Mouse (Mus musculus): ENCODE data around the gene Vhl. TPM values are rescaled to one million over a fixed set of nuclear protein-coding genes. Genes with fewer than 3 reads are reported as not detected.
A peak's percentile ranks its signal among the peaks of the same experiment; 100 is the strongest.

Gene Vhl
- total and polyA plus RNA-seq, 2 experiments from 2014 or later: 17.2 to 23.5 TPM

DNA sequence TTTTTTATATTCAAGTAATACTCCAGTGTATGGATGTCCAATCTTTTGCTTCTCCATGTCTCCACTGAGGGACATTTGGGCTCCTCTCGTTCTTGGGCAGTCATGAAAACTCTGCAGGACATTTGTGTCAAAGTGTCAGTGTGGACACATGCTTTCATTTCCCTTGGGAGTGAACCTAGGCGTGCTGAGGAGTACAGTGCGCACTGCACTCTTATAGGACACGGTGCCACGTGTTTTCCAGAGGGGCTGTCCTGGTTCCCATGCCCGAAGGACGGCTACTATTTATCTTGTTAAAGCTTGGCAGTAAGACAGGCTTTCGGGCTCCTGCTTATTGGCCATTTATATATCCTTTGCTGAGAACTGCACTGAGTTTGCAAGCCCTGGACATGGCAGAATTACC lies 18.8 kb downstream of the Vhl start:
- no peak overlapping the region for H3K4me2 ChIP-seq (ENCODE audit: low read depth, low read length)
- no peaks in the 10 kb centered on the region for H3K27me3 ChIP-seq (ENCODE audit: control insufficient read depth, insufficient read depth, low read length)
- no peaks in the 10 kb centered on the region for H3K4me1 ChIP-seq (ENCODE audit: control insufficient read depth, insufficient read depth)
- no peak for DNase-seq (ENCODE audit: low spot score)
- no peaks in the 10 kb centered on the region for H3K9me3 ChIP-seq (replicated peaks; ENCODE audit: control insufficient read depth, low read length)
- no peaks in the 10 kb centered on the region for H3K36me3 ChIP-seq (replicated peaks; ENCODE audit: control insufficient read depth, insufficient read depth, low read length)
- TF ChIP-seq EP300 (IDR thresholded peaks at IDR 0.05; ENCODE audit: low read depth): no peak
- no peak for TF ChIP-seq CTCF (IDR thresholded peaks at IDR 0.05; ENCODE audit: low read depth)
- H3K27ac ChIP-seq (ENCODE audit: low read depth): no peak overlapping the region
- no peak overlapping the region for H3K9ac ChIP-seq (replicated peaks; ENCODE audit: low read depth, low read length)
- no peak overlapping the region for H3K4me3 ChIP-seq (ENCODE audit: low read depth, low read length)
- ATAC-seq (ENCODE audit: insufficient read depth, low read depth): no peak
- 67% methylated on average over 8 of the region's 8 CpGs for WGBS

DNA sequence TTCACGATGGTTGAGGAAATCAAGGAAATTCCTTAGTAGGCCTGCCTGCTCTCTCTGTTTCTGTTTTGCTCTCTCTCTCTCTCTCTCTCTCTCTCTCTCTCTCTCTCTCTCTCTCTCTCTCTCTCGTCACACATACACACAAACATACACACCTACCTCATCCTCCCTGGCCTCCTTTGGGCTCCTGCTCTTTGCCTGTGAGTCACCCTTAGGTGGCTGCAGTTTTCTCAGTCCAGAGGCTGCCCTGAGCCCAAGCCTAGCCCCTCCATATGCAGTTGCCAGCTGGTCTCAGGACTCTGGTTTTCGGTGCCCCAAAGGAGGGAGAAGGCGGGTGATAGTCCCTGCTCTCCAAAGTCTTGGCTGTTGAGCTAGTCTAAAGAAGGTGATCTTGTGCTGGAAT lies 19.3 kb downstream of the Vhl start:
- no peak overlapping the region for H3K27ac ChIP-seq (ENCODE audit: low read depth)
- H3K27me3 ChIP-seq (ENCODE audit: control insufficient read depth, insufficient read depth, low read length): no peaks in the 10 kb centered on the region
- DNase-seq (ENCODE audit: low spot score): no peak
- H3K4me2 ChIP-seq (ENCODE audit: low read depth, low read length): no peak overlapping the region
- WGBS: 76% methylated on average over 4 of the region's 4 CpGs
- ATAC-seq (ENCODE audit: insufficient read depth, low read depth): no peak
- H3K4me3 ChIP-seq (ENCODE audit: low read depth, low read length): no peak overlapping the region
- no peak for TF ChIP-seq CTCF (IDR thresholded peaks at IDR 0.05; ENCODE audit: low read depth)
- no peak for TF ChIP-seq EP300 (IDR thresholded peaks at IDR 0.05; ENCODE audit: low read depth)
- no peaks in the 10 kb centered on the region for H3K9me3 ChIP-seq (replicated peaks; ENCODE audit: control insufficient read depth, low read length)
- no peaks in the 10 kb centered on the region for H3K36me3 ChIP-seq (replicated peaks; ENCODE audit: control insufficient read depth, insufficient read depth, low read length)
- no peak overlapping the region for H3K9ac ChIP-seq (replicated peaks; ENCODE audit: low read depth, low read length)
- H3K4me1 ChIP-seq (ENCODE audit: control insufficient read depth, insufficient read depth): no peaks in the 10 kb centered on the region

DNA sequence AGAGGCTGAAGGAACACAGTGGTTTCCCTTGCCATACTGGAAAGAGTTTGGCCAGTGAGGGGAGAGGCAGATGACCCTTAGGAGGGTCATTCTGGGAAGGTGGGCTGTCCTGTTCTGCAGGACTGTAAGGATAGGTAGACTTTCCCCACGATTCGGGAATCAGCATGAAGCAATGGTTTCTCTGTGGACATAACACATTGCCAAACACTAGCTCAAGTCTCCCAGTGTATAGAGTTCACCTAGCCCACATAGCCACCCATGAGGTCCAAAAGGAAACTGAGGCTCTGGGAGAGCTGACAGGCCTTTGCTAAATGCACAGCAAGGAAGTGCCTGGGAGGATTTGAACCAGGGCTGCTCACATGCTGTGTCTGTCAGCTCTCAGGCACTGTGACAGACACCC lies 20.2 kb downstream of the Vhl start:
- H3K9me3 ChIP-seq (replicated peaks; ENCODE audit: control insufficient read depth, low read length): no peaks in the 10 kb centered on the region
- 97% methylated on average over 2 of the region's 2 CpGs for WGBS
- no peak overlapping the region for H3K4me2 ChIP-seq (ENCODE audit: low read depth, low read length)
- no peaks in the 10 kb centered on the region for H3K4me1 ChIP-seq (ENCODE audit: control insufficient read depth, insufficient read depth)
- ATAC-seq (ENCODE audit: insufficient read depth, low read depth): no peak
- no peak for DNase-seq (ENCODE audit: low spot score)
- peak overlapping the region; percentile 83 for H3K27ac ChIP-seq (ENCODE audit: low read depth)
- H3K9ac ChIP-seq (replicated peaks; ENCODE audit: low read depth, low read length): no peak overlapping the region
- H3K27me3 ChIP-seq (ENCODE audit: control insufficient read depth, insufficient read depth, low read length): no peaks in the 10 kb centered on the region
- no peaks in the 10 kb centered on the region for H3K36me3 ChIP-seq (replicated peaks; ENCODE audit: control insufficient read depth, insufficient read depth, low read length)
- no peak overlapping the region for H3K4me3 ChIP-seq (ENCODE audit: low read depth, low read length)
- TF ChIP-seq CTCF (IDR thresholded peaks at IDR 0.05; ENCODE audit: low read depth) (no peak), EP300 (IDR thresholded peaks at IDR 0.05; ENCODE audit: low read depth) (no peak)

DNA sequence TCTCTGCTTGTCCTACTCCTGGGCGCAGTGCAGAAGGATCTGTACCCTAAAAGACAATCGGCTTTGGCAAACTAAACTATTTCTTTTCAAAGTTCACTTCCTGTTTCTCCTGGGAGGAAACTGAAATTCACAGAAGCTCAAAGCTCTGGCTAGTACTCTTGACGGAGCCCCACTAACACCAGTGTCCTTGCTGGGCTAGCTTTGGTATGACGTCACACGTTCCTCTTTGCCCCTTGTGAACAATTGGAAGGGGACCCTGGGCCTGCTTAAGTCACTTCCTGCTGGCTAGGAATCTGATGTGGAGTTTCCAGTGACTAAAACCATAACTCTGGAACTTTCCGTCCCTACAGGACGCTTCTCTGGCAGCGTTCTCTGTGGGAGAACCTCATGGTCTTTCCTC lies 21.0 kb downstream of the Vhl start:
- ATAC-seq (ENCODE audit: insufficient read depth, low read depth) (peak; percentile 64), DNase-seq (ENCODE audit: low spot score) (peak; percentile 74)
- H3K27me3 ChIP-seq (ENCODE audit: control insufficient read depth, insufficient read depth, low read length): no peaks in the 10 kb centered on the region
- H3K27ac ChIP-seq (ENCODE audit: low read depth): peak overlapping the region; percentile 83
- no peak overlapping the region for H3K4me2 ChIP-seq (ENCODE audit: low read depth, low read length)
- H3K9me3 ChIP-seq (replicated peaks; ENCODE audit: control insufficient read depth, low read length): no peaks in the 10 kb centered on the region
- WGBS: 66% methylated on average over 8 of the region's 8 CpGs
- no peak for TF ChIP-seq CTCF (IDR thresholded peaks at IDR 0.05; ENCODE audit: low read depth)
- 0 out of 2 replicates have a peak, but pooled peaks have one; percentile 54 for TF ChIP-seq EP300 (IDR thresholded peaks at IDR 0.05; ENCODE audit: low read depth)
- no peaks in the 10 kb centered on the region for H3K36me3 ChIP-seq (replicated peaks; ENCODE audit: control insufficient read depth, insufficient read depth, low read length)
- H3K4me1 ChIP-seq (ENCODE audit: control insufficient read depth, insufficient read depth): no peaks in the 10 kb centered on the region
- H3K4me3 ChIP-seq (ENCODE audit: low read depth, low read length): no peak overlapping the region
- H3K9ac ChIP-seq (replicated peaks; ENCODE audit: low read depth, low read length): no peak overlapping the region

DNA sequence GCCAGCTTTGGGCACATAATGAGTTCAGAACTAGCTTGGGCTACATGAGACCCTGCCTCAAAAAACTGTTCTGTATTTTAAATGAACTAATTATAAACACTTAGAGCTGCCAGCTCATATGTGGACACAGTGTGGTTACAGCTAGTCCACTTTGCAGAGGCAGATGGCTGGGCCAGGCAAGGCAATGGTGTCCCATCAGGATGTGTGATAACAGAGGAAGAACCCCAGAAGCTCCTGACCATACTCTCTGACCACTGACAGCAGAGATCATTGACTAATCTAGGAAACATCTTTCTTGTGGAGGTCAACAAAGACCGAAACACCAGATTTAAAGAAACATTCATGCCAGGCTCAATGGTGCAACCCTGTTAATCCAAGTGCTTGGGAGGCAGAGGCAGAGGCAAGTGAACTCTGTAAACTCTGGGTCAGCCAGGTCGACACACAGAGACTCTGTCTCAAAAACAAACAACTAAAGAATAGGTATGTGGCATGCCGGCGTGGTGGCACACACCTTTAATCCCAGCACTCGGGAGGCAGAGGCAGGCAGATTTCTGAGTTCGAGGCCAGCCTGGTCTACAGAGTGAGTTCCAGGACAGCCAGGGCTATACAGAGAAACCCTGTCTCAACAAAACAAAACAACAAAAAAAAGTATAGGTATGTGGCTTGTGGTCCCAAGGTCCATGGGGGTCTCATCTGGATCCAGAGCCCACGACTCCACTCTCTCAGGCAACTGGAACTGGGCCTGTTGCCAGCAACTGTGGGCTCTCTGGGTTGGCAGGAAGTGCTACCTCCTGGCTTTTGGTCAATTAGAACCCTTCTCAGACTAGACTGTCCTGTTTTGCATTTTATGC lies 25.8 kb downstream of the Vhl start:
- 77% methylated on average over 7 of the region's 7 CpGs for WGBS

More for the DNA sequence above, 25.8 kb downstream of the Vhl start:
- H3K9ac ChIP-seq (replicated peaks; ENCODE audit: low read depth, low read length): no peak overlapping the region
- no peak overlapping the region for H3K27ac ChIP-seq (ENCODE audit: low read depth)
- no peaks in the 10 kb centered on the region for H3K4me1 ChIP-seq (ENCODE audit: control insufficient read depth, insufficient read depth)
- no peak overlapping the region for H3K4me3 ChIP-seq (ENCODE audit: low read depth, low read length)
- no peaks in the 10 kb centered on the region for H3K36me3 ChIP-seq (replicated peaks; ENCODE audit: control insufficient read depth, insufficient read depth, low read length)
- H3K27me3 ChIP-seq (ENCODE audit: control insufficient read depth, insufficient read depth, low read length): no peaks in the 10 kb centered on the region
- H3K4me2 ChIP-seq (ENCODE audit: low read depth, low read length): no peak overlapping the region
- TF ChIP-seq CTCF (IDR thresholded peaks at IDR 0.05; ENCODE audit: low read depth) (no peak), EP300 (IDR thresholded peaks at IDR 0.05; ENCODE audit: low read depth) (no peak)
- DNase-seq (ENCODE audit: low spot score): no peak
- H3K9me3 ChIP-seq (replicated peaks; ENCODE audit: control insufficient read depth, low read length): no peaks in the 10 kb centered on the region
- no peak for ATAC-seq (ENCODE audit: insufficient read depth, low read depth)
